Mouse (Mus musculus) liver, embryonic 11.5 days (tissue): Measurements from ENCODE around the gene Fam129b. TPM values are rescaled to one million over a fixed set of nuclear protein-coding genes. Genes with fewer than 3 reads are reported as not detected.

ENCODE experiments used
- ATAC-seq: fragments of 200-750 bp; cut with Nextera tagmentation; replicated peaks from 2 replicates; pipeline ENCODE4 v1.8.0; 2017; ENCODE audit warnings: moderate number of reproducible peaks, mild to moderate bottlenecking, moderate TSS enrichment, moderate library complexity; ENCODE audit not compliant: low FRiP score
- DNase-seq: peaks from one replicate; pipeline ENCODE4 v3.0.0-alpha.2; 2017; ENCODE audit warnings: low spot score
- H3K27ac ChIP-seq: fragments of 300-500 bp; sonication (generic); 2 replicates; pipeline ENCODE4 v1.5.1; 2014; ENCODE audit warnings: mild to moderate bottlenecking, low read depth, low read length, control low read depth
- H3K27me3 ChIP-seq: fragments of 300-500 bp; sonication (generic); replicated peaks from 2 replicates; pipeline ENCODE4 v1.6.1; 2014; ENCODE audit warnings: low read length, mixed read lengths; ENCODE audit not compliant: control insufficient read depth, insufficient read depth
- H3K36me3 ChIP-seq: fragments of 300-500 bp; sonication (generic); 2 replicates; pipeline ENCODE4 v1.6.1; 2014; ENCODE audit warnings: mild to moderate bottlenecking, low read length, moderate library complexity, mixed read lengths; ENCODE audit not compliant: control insufficient read depth, insufficient read depth
- H3K4me1 ChIP-seq: fragments of 300-500 bp; sonication (generic); replicated peaks from 2 replicates; pipeline ENCODE4 v1.6.1; 2014; ENCODE audit warnings: low read length, mixed read lengths; ENCODE audit not compliant: control insufficient read depth, insufficient read depth
- H3K4me2 ChIP-seq: fragments of 300-500 bp; sonication (generic); 2 replicates; pipeline ENCODE4 v1.6.1; 2014; ENCODE audit warnings: mild to moderate bottlenecking, control low read depth, moderate library complexity
- H3K4me3 ChIP-seq: fragments of 300-500 bp; sonication (generic); 2 replicates; pipeline ENCODE4 v1.5.1; 2014; ENCODE audit warnings: low read depth, low read length, control low read depth
- H3K9ac ChIP-seq: fragments of 300-500 bp; sonication (generic); 2 replicates; pipeline ENCODE4 v1.6.1; 2014; ENCODE audit warnings: low read depth, low read length, control low read depth
- H3K9me3 ChIP-seq: fragments of 300-500 bp; sonication (generic); 2 replicates; pipeline ENCODE4 v1.6.1; 2016; ENCODE audit warnings: low read length, inconsistent platforms, mixed read lengths; ENCODE audit not compliant: control insufficient read depth
- WGBS: fragments of 180-500 bp; shearing (Covaris S2); extraction: QIAGEN DNeasy Blood & Tissue Kit; methylation state at CpG from one replicate; pipeline ENCODE4 v1.1.7; 2014; 5-methylcytosine and 5-hydroxymethylcytosine counted together
- polyA plus RNA-seq: library from polyadenylated mRNA; unstranded; fragments of >200 nt; fragmentation: Nextera tagmentation; extraction: Ambion mirVana; gene quantifications from 2 replicates; pipeline ENCODE4 v1.2.1, GENCODE M21; 2014

Fam129b gene
- polyA plus RNA-seq, 1 experiment from 2014 or later: 11.9 TPM

DNA sequence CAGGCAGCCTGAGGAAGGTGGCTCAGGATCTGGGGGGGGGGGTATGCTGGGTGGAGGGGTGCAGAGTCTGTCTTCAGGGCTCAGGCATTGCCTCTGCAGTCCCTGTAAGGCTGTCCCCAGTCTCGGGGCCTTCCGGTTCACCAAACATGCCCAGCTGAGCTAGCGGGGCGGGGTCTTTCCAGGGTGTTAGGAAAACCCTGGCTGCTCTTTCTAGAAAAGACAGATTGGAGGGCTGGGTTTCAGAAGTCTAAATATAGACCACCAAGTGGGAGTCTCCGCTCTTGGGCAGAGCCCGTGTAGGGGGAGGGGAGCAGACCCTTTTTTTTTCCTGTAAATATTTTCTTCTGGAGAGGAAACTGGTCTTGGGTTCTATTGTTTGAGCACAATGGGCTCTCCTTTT, 32.4 kb downstream of the Fam129b start:
- Histone ChIP-seq H3K4me3 (no peak overlapping the region), H3K9me3 (no peaks in the 10 kb centered on the region), H3K27me3 (no peaks in the 10 kb centered on the region), H3K4me1 (peaks cover 43% of the 10 kb centered on the region), H3K27ac (peak overlapping the region; percentile 69), H3K4me2 (no peak overlapping the region; the same call in 1 of the 2 replicates), H3K9ac (no peak overlapping the region), H3K36me3 (peaks cover 2% of the 10 kb centered on the region; the same call in 1 of the 2 replicates)
- 17% methylated on average over 6 of the region's 6 CpGs for WGBS
- ATAC-seq: no peak
- DNase-seq: no peak

DNA sequence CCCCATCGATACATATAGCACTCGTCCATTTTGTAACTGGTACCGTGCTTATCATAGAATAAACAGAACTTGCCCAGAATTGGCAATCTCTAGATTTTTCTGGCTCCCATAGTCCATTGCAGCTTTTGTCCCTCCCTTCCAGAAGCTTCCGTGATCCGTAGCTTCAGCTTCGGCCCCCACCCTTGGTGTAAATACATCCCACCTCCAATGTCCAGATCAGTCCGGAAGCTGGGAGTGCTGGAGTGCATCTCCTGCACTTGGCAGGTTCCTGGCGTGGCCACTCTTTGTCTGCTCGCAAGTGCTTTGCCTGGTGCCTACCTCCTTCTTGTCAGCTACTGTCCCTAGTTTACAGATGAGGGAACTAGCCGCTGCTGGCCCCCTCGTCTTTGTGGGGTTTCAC, 32.9 kb downstream of the Fam129b start:
- Histone ChIP-seq H3K27me3 (no peaks in the 10 kb centered on the region), H3K9me3 (no peaks in the 10 kb centered on the region), H3K27ac (peak overlapping the region; percentile 69), H3K4me1 (peaks cover 39% of the 10 kb centered on the region), H3K36me3 (peaks cover 2% of the 10 kb centered on the region; the same call in 1 of the 2 replicates), H3K4me2 (no peak overlapping the region; the same call in 1 of the 2 replicates), H3K9ac (0 out of 2 replicates have a peak overlapping the region, but pooled peaks have one; percentile 18), H3K4me3 (no peak overlapping the region)
- 57% methylated on average over 11 of the region's 11 CpGs for WGBS
- no peak for ATAC-seq
- no peak for DNase-seq

DNA sequence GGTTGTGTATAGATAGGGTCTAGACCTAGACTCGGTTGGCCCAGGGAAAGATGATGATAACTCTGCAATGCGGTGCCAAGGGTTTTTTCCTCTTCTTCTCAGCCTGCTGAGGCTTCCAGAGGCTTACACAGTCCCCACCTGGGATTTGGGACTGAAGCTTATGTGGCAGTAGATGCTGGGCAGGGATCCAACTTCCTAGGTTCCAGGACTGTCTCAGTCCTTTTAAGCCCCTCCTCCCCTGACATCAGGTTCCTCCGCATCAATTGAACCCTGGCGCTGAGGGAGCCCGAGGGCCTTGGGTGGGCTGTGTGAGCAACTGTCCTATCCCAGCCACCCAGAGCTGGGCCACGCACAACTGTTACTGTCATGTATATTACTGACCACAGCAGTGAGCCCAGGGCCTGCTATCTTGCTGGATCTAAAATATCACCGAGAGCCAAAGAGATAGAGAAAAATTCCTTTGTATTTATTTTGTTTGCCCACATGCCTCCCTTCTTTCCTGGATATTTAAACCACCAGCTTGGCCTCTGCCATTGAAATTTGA, 35.8 kb downstream of the Fam129b start:
- H3K36me3 ChIP-seq: peaks cover 4% of the 10 kb centered on the region; the same call in 1 of the 2 replicates
- DNase-seq (no peak), ATAC-seq (no peak)
- H3K27me3 ChIP-seq: no peaks in the 10 kb centered on the region
- no peak overlapping the region for H3K27ac ChIP-seq
- WGBS: 86% methylated on average over 7 of the region's 7 CpGs
- H3K9me3 ChIP-seq: no peaks in the 10 kb centered on the region
- no peak overlapping the region for H3K4me2 ChIP-seq
- H3K4me3 ChIP-seq: no peak overlapping the region
- peaks cover 29% of the 10 kb centered on the region for H3K4me1 ChIP-seq
- H3K9ac ChIP-seq: no peak overlapping the region

DNA sequence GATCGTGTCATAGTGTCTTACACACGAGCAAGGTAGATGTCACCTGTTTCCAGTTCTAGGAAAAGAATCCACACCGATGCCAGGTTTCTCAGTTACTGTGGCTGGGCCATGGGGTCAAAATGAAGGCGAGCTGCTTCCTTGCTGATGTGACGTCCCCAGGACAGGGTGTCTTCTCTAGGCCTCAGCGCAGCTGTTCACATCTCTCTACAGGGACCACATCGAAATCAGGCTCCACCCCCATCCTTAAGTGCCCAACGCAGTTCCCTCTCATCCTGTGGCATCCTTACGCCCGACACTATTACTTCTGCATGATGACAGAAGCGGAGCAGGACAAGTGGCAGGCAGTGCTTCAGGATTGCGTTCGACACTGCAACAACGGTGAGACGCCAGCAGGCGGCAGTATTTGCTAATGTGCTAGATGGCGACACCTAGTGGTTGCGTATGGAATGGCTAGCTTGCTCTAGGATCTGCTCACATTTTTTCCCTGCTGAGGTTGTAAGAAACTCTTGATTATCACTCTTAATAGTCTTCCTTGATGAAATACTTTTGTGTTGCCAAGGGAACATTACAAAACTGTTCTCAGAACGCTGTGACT, 36.4 kb downstream of the Fam129b start:
- peaks cover 27% of the 10 kb centered on the region for H3K4me1 ChIP-seq
- H3K4me2 ChIP-seq: no peak overlapping the region
- H3K4me3 ChIP-seq: no peak overlapping the region
- no peaks in the 10 kb centered on the region for H3K27me3 ChIP-seq
- 30% methylated on average over 19 of the region's 19 CpGs for WGBS
- ATAC-seq (no peak), DNase-seq (peak; percentile 77)
- no peaks in the 10 kb centered on the region for H3K9me3 ChIP-seq
- H3K9ac ChIP-seq: no peak overlapping the region
- peaks cover 4% of the 10 kb centered on the region; the same call in 1 of the 2 replicates for H3K36me3 ChIP-seq
- no peak overlapping the region for H3K27ac ChIP-seq

DNA sequence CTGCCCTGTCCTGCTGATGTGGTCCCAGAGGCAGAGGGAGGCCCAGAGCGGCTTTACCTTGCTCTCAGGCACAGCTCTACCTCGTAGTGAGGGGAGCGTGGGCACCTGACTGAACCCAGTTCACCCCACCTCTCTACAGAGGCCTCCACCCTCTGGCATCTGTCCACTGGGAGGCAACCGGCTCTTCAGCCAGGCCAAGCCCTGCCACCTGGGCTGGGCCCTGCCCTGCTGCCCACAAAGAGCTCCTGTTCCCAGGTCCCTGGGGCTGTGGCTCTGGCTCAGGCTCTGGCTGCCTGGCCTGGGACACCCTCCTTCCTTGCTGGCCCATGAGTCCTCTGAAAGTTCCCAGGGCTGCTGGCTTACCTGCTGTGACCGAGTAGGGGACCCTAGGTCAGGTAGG, 38.4 kb downstream of the Fam129b start:
- Histone ChIP-seq H3K36me3 (peaks cover 4% of the 10 kb centered on the region), H3K27me3 (no peaks in the 10 kb centered on the region), H3K4me2 (no peak overlapping the region), H3K27ac (peak overlapping the region; percentile 51), H3K9me3 (no peaks in the 10 kb centered on the region), H3K4me3 (no peak overlapping the region), H3K4me1 (peaks cover 21% of the 10 kb centered on the region), H3K9ac (no peak overlapping the region)
- ATAC-seq: no peak
- 74% methylated on average over 5 of the region's 5 CpGs for WGBS
- no peak for DNase-seq

DNA sequence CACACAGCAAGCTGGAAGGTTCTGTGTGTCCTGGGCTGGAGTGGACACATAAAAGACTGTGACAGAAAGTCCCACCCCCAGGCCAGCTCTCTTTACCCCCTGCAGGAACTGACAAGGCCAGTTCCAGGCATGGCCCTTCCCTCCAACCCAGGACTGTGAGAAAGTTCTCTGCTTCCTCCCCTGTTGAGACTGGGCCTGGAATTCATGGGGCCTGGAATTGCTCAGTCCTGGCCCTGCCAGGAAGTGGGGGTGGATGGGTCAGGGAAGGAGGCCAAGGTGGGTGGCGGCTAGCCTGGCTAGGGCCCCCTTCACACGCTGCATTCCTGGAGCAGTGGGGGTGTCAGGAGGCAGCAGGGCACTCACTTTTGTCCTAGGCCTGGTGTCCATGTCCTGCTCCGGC, 39.0 kb downstream of the Fam129b start:
- Histone ChIP-seq H3K36me3 (peaks cover 9% of the 10 kb centered on the region), H3K9ac (no peak overlapping the region), H3K9me3 (no peaks in the 10 kb centered on the region), H3K4me2 (no peak overlapping the region), H3K27me3 (no peaks in the 10 kb centered on the region), H3K4me3 (no peak overlapping the region), H3K4me1 (peaks cover 21% of the 10 kb centered on the region), H3K27ac (peak overlapping the region; percentile 51)
- ATAC-seq (peak; percentile 24; the same call in 1 of the 2 replicates), DNase-seq (no peak)
- 70% methylated on average over 3 of the region's 3 CpGs for WGBS

DNA sequence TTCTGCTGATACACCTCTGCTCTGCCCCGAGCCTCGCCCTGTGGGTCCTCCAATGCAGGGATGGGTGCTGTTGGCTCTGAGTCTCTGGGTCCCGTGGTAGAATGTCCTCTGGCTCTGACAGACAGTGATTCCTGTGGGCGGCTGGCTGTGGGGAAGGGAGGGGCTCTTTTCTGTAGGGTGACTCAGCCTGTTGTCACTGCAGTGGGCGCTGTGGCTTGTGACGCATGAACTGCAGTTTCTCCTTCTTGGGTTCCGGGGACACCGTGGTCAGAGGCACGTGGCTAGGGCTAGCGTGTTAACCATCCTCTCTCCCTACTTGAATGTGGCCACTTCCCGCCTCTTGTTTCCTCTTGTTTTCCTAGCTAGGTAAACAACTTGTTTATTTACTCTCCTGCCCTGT, 41.6 kb downstream of the Fam129b start:
- 49% methylated on average over 11 of the region's 11 CpGs for WGBS
- H3K27ac ChIP-seq: peak overlapping the region; percentile 9; the same call in 1 of the 2 replicates

DNA sequence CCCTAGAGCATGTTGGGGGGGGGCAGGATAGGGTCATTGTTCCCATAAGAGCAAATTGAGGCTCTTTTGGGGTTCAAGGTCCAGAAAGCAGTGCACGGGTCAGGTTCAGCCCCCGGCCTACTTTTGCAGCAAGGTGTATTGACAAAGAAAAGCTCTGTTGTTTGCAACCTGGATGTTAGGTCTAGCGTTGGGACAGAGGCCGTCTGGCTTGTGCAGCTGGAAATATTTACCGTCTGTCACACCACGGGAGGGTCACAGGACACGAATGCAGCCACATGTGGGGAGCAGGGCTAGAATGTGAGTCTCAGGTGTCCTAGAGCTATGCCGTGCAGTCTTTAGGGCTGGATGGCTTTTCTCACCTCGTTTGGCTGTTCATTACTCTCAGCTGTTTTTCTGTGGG, 42.5 kb downstream of the Fam129b start:
- 77% methylated on average over 9 of the region's 9 CpGs for WGBS
- H3K4me3 ChIP-seq: no peak overlapping the region
- no peak for DNase-seq
- H3K27me3 ChIP-seq: no peaks in the 10 kb centered on the region
- H3K4me1 ChIP-seq: peaks cover 21% of the 10 kb centered on the region
- H3K9ac ChIP-seq: no peak overlapping the region
- peaks cover 16% of the 10 kb centered on the region for H3K36me3 ChIP-seq
- no peaks in the 10 kb centered on the region for H3K9me3 ChIP-seq
- ATAC-seq: no peak
- no peak overlapping the region for H3K27ac ChIP-seq
- no peak overlapping the region for H3K4me2 ChIP-seq

More for the DNA sequence above, 41.6 kb downstream of the Fam129b start:
- no peak overlapping the region for H3K4me3 ChIP-seq
- H3K9me3 ChIP-seq: no peaks in the 10 kb centered on the region
- no peaks in the 10 kb centered on the region for H3K27me3 ChIP-seq
- ATAC-seq: peak; percentile 40; the same call in 1 of the 2 replicates
- no peak overlapping the region; the same call in 1 of the 2 replicates for H3K4me2 ChIP-seq
- DNase-seq: no peak
- H3K36me3 ChIP-seq: peaks cover 13% of the 10 kb centered on the region
- no peak overlapping the region for H3K9ac ChIP-seq
- peaks cover 21% of the 10 kb centered on the region for H3K4me1 ChIP-seq

DNA sequence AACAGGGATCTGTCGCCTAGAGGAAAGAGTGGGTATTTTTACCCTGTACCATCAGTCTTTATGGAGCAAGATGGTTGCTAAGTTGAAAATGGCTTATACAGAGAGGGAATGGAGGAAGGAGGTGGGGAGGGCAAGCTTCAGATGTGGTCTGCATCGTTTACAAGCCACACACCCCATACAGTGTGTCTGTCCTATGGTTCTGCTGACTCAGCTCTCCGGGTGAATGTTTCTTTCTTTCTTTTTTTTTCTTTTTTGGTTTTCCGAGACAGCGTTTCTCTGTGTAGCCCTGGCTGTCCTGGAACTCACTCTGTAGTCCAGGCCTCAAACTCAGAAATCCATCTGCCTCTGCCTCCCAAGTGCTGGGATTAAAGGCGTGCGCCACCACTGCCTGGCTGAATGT, 45.3 kb downstream of the Fam129b start:
- Histone ChIP-seq H3K27me3 (no peaks in the 10 kb centered on the region), H3K36me3 (peaks cover 18% of the 10 kb centered on the region)

More for the DNA sequence above, 45.3 kb downstream of the Fam129b start:
- peaks cover 12% of the 10 kb centered on the region; the same call in 1 of the 2 replicates for H3K4me1 ChIP-seq
- no peak overlapping the region for H3K27ac ChIP-seq
- no peak overlapping the region for H3K4me2 ChIP-seq
- H3K4me3 ChIP-seq: no peak overlapping the region
- WGBS: 84% methylated on average over 7 of the region's 7 CpGs
- no peak for ATAC-seq
- no peak for DNase-seq
- no peak overlapping the region for H3K9ac ChIP-seq
- no peaks in the 10 kb centered on the region for H3K9me3 ChIP-seq
